Mouse (Mus musculus): ENCODE results near the gene Nppb. TPM values are rescaled to one million over a fixed set of nuclear protein-coding genes. Genes with fewer than 3 reads are reported as not detected.

The Nppb gene
- polyA plus RNA-seq (2014; fragmentation: Illumina TruSeq; extraction: RNeasy Lipid Tissue Mini Kit (QIAGEN cat#74804); ENCODE audit: low read depth, low replicate concordance), result not detected

DNA sequence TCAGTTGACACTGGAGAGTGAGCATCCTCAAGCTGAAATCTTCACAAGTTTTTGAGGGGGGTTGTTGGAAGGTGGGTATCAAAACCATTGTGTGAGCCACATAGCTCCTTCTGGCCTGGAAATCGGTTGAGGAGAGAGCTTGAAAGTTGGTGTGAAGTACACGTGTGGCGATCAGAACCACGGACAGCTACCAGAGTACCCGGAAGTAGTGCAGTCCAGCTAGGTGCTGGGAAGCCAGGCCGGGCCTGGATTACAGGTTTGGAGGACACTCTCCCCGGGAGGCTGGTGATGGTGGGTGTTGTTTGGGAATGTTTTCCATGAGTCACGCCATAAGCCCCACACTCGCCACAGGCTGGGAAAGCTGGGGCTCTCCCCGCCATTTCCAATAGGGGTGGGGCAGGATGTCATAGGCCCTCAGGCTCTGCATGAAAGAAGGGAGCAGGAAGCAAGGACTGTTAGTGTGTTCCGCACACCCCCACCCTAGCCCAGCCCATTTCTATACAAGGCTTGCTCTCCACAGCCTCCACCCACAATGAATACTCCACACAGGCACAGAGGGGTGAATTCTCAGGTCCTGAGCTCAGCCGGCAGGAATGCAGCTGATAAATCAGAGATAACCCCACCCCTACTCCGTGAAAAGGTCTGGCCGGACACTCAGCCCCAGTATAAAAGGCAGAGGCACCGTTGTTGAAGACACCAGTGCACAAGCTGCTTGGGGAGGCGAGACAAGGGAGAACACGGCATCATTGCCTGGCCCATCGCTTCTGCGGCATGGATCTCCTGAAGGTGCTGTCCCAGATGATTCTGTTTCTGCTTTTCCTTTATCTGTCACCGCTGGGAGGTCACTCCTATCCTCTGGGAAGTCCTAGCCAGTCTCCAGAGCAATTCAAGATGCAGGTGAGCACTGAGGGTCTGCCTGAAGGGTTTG lies at the start of gene Nppb:
Gene Nppb, plus strand, starts transcription at position 584 of the 928 bp plus-strand sequence.

DNA sequence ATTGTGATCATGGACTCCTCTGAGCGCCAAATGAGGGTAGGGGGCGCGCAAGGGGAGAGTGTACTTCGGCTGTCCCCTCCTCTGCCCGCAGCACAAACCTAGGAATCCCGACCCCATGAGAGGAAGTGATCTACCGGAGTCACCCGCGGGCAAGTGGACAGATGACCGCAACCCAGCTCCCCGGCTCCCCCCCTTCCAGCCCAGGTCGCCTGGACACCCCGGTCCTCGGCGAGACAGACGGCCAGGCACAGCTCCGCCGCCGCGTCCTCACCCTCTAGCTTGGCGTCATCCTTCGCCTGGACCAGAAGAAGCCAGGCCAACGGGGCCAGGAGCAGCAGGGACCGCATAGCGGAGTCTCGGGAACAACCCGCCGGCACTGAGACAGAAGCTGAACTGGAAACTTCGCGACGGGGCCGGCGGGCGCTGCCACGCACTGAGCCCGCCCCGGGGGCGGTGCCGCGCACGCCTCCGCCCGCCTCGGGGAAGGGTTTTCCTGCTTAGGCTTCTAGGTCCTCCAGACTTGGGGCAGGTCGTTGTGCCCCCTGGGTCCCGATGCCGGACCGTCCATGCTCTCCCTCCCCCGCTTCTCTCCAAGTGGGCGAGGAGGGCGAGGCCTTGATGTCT lies 49.1 kb upstream of the Nppb start, which contains the start of gene Plod1:
Gene Plod1, minus strand, starts transcription at position 437 of the 624 bp plus-strand sequence.

DNA sequence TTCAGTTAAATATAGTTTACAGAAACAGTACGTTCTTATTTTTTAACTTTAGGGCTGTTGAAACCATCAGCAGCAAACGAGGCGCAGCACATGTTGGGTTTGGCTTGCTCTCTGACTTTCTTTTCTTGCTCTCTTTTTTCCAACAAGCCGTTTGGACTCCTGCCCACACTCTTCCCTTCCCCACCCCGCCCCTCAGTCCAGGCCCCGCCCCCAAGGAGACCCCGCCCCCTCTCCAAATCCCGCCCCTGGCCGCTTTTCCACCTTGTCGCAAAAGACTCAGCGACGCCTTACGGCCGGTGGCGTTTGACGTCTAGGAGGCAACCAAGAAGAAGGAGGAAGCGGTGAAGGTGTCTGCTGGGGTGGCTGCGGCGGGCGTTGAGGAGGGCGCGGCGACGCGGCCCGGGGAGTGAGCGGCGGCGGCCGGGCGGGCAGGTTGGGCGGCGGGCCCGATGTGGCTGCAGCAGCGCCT lies 45.0 kb upstream of the Nppb start, which contains the start of gene 2510039O18Rik:
Gene 2510039O18Rik, plus strand, starts transcription at position 320 of the 469 bp plus-strand sequence.

DNA sequence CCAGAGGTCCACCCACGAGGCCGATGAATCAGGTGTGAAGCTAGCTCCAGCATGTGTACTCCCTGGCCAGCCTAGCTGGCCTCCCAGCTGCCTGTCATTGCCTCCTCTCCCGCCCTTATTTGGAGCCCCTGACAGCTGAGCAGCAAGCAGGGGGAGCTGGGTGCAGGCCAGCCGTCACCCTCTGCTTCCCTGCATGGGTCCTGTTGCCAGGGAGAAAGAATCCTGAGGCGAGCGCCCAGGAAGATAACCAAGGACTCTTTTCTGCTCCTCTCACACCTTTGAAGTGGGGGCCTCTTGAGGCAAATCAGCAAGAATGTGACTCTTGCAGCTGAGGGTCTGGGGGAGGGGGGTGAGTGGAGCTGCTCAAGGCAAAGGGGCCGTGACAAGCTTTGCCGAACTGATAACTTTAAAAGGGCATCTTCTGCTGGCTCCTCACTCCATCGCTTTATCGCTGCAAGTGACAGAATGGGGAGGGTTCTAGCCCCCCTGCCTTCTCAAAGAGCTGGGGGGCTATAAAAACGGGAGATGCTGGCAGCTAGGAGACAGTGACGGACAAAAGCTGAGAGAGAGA lies 14.7 kb downstream of the Nppb start, which contains the start of gene Nppa:
Gene Nppa, plus strand, starts transcription at position 521 of the 571 bp plus-strand sequence.

Other genes starting within 250 kb of the Nppb start
- gene Zfp984, start 176.0 kb upstream of the Nppb start, polyA plus RNA-seq (2014; fragmentation: Illumina TruSeq; extraction: RNeasy Lipid Tissue Mini Kit (QIAGEN cat#74804); ENCODE audit: low read depth, low replicate concordance), result 11.3 TPM
- gene Zfp933, start 137.4 kb upstream of the Nppb start, polyA plus RNA-seq (2014; fragmentation: Illumina TruSeq; extraction: RNeasy Lipid Tissue Mini Kit (QIAGEN cat#74804); ENCODE audit: low read depth, low replicate concordance), result 28.0 TPM
- gene Miip, start 117.0 kb upstream of the Nppb start, polyA plus RNA-seq (2014; fragmentation: Illumina TruSeq; extraction: RNeasy Lipid Tissue Mini Kit (QIAGEN cat#74804); ENCODE audit: low read depth, low replicate concordance), result 5.1 TPM
- 6.3 TPM for gene Fv1, start 116.8 kb upstream of the Nppb start, polyA plus RNA-seq (2014; fragmentation: Illumina TruSeq; extraction: RNeasy Lipid Tissue Mini Kit (QIAGEN cat#74804); ENCODE audit: low read depth, low replicate concordance)
- gene Mfn2, start 81.1 kb upstream of the Nppb start, polyA plus RNA-seq (2014; fragmentation: Illumina TruSeq; extraction: RNeasy Lipid Tissue Mini Kit (QIAGEN cat#74804); ENCODE audit: low read depth, low replicate concordance), result 35.9 TPM
- gene Plod1, start 49.0 kb upstream of the Nppb start, polyA plus RNA-seq (2014; fragmentation: Illumina TruSeq; extraction: RNeasy Lipid Tissue Mini Kit (QIAGEN cat#74804); ENCODE audit: low read depth, low replicate concordance), result 0.45 TPM
- 5.2 TPM for gene 2510039O18Rik, start 44.9 kb upstream of the Nppb start, polyA plus RNA-seq (2014; fragmentation: Illumina TruSeq; extraction: RNeasy Lipid Tissue Mini Kit (QIAGEN cat#74804); ENCODE audit: low read depth, low replicate concordance)
- not detected for gene Nppa, start 14.9 kb downstream of the Nppb start, polyA plus RNA-seq (2014; fragmentation: Illumina TruSeq; extraction: RNeasy Lipid Tissue Mini Kit (QIAGEN cat#74804); ENCODE audit: low read depth, low replicate concordance)
- gene Clcn6, start 53.0 kb downstream of the Nppb start, polyA plus RNA-seq (2014; fragmentation: Illumina TruSeq; extraction: RNeasy Lipid Tissue Mini Kit (QIAGEN cat#74804); ENCODE audit: low read depth, low replicate concordance), result 4.0 TPM
- 2.7 TPM for gene Mthfr, start 53.3 kb downstream of the Nppb start, polyA plus RNA-seq (2014; fragmentation: Illumina TruSeq; extraction: RNeasy Lipid Tissue Mini Kit (QIAGEN cat#74804); ENCODE audit: low read depth, low replicate concordance)
- gene Agtrap, start 102.2 kb downstream of the Nppb start, polyA plus RNA-seq (2014; fragmentation: Illumina TruSeq; extraction: RNeasy Lipid Tissue Mini Kit (QIAGEN cat#74804); ENCODE audit: low read depth, low replicate concordance), result 8.2 TPM
- gene Mad2l2, start 144.6 kb downstream of the Nppb start, polyA plus RNA-seq (2014; fragmentation: Illumina TruSeq; extraction: RNeasy Lipid Tissue Mini Kit (QIAGEN cat#74804); ENCODE audit: low read depth, low replicate concordance), result 36.6 TPM
- gene Draxin, start 144.9 kb downstream of the Nppb start, polyA plus RNA-seq (2014; fragmentation: Illumina TruSeq; extraction: RNeasy Lipid Tissue Mini Kit (QIAGEN cat#74804); ENCODE audit: low read depth, low replicate concordance), result 0.20 TPM
- 1.8 TPM for gene Fbxo6, start 166.4 kb downstream of the Nppb start, polyA plus RNA-seq (2014; fragmentation: Illumina TruSeq; extraction: RNeasy Lipid Tissue Mini Kit (QIAGEN cat#74804); ENCODE audit: low read depth, low replicate concordance)
- 12.3 TPM for gene Fbxo44, start 174.7 kb downstream of the Nppb start, polyA plus RNA-seq (2014; fragmentation: Illumina TruSeq; extraction: RNeasy Lipid Tissue Mini Kit (QIAGEN cat#74804); ENCODE audit: low read depth, low replicate concordance)
- gene Fbxo2, start 174.8 kb downstream of the Nppb start, polyA plus RNA-seq (2014; fragmentation: Illumina TruSeq; extraction: RNeasy Lipid Tissue Mini Kit (QIAGEN cat#74804); ENCODE audit: low read depth, low replicate concordance), result not detected

Data from testis, adult 10 weeks (tissue).